Mouse (Mus musculus) heart, embryonic 10.5 days (tissue): Measurements from ENCODE around the gene Sult2b1. TPM values are rescaled to one million over a fixed set of nuclear protein-coding genes. Genes with fewer than 3 reads are reported as not detected.
A peak's percentile ranks its signal among the peaks of the same experiment; 100 is the strongest.

Experiments used
- DNase-seq: peaks from one replicate; pipeline ENCODE4 v3.0.0-alpha.2; 2017; ENCODE audit warnings: low spot score
- H3K27ac ChIP-seq: fragments of 300-500 bp; sonication (generic); 2 replicates; pipeline ENCODE4 v1.5.1; 2016; ENCODE audit warnings: mild to moderate bottlenecking
- H3K27me3 ChIP-seq: fragments of 300-500 bp; sonication (generic); 2 replicates; pipeline ENCODE4 v1.6.1; 2016; ENCODE audit warnings: mild to moderate bottlenecking; ENCODE audit not compliant: poor library complexity, insufficient read depth, severe bottlenecking
- H3K36me3 ChIP-seq: fragments of 300-500 bp; sonication (generic); 2 replicates; pipeline ENCODE4 v1.6.1; 2016; ENCODE audit warnings: mild to moderate bottlenecking, moderate library complexity
- H3K4me1 ChIP-seq: fragments of 300-500 bp; sonication (generic); 2 replicates; pipeline ENCODE4 v1.6.1; 2016; ENCODE audit warnings: mild to moderate bottlenecking
- H3K4me3 ChIP-seq: fragments of 300-500 bp; sonication (generic); 2 replicates; pipeline ENCODE4 v1.5.1; 2016; ENCODE audit warnings: mild to moderate bottlenecking, moderate library complexity
- H3K9me3 ChIP-seq: fragments of 300-500 bp; sonication (generic); 2 replicates; pipeline ENCODE4 v1.6.1; 2016; ENCODE audit warnings: mild to moderate bottlenecking, moderate library complexity
- WGBS: fragments of 180-500 bp; shearing (Covaris S2); methylation state at CpG from one replicate; pipeline ENCODE4 v1.1.7; 2016; 5-methylcytosine and 5-hydroxymethylcytosine counted together
- polyA plus RNA-seq: library from polyadenylated mRNA; unstranded; fragments of >200 nt; fragmentation: Nextera tagmentation; extraction: Ambion mirVana; gene quantifications from 2 replicates; pipeline ENCODE4 v1.2.1, GENCODE M21; 2016

Sult2b1 gene
- polyA plus RNA-seq, 1 experiment from 2014 or later: 0.79 TPM

- Histone ChIP-seq H3K4me3 (peak overlapping the region; percentile 68), H3K27me3 (peaks cover 85% of the 10 kb centered on the region), H3K36me3 (peaks cover 22% of the 10 kb centered on the region; the same call in 1 of the 2 replicates), H3K27ac (peak overlapping the region; percentile 82), H3K4me1 (peaks cover 29% of the 10 kb centered on the region), H3K9me3 (no peaks in the 10 kb centered on the region)
- DNase-seq: no peak
- WGBS: 2% methylated on average over 59 of the region's 60 CpGs
These were observed 13.4 kb upstream of the Sult2b1 start for GRCm38 (mm10) chr7:45797661-45798510.

GRCm38 (mm10) chr7:45796950-45797349, 12.5 kb upstream of the Sult2b1 start:
- H3K27ac ChIP-seq: no peak overlapping the region
- H3K4me1 ChIP-seq: peaks cover 29% of the 10 kb centered on the region
- WGBS: 35% methylated on average over 6 of the region's 6 CpGs
- no peak for DNase-seq
- no peaks in the 10 kb centered on the region for H3K9me3 ChIP-seq
- peaks cover 95% of the 10 kb centered on the region for H3K27me3 ChIP-seq
- H3K4me3 ChIP-seq: 0 out of 2 replicates have a peak overlapping the region, but pooled peaks have one; percentile 68
- H3K36me3 ChIP-seq: peaks cover 30% of the 10 kb centered on the region

GRCm38 (mm10) chr7:45794971-45795370, 10.5 kb upstream of the Sult2b1 start:
- H3K4me3 ChIP-seq: no peak overlapping the region
- DNase-seq: no peak
- H3K4me1 ChIP-seq: peaks cover 17% of the 10 kb centered on the region
- WGBS: 91% methylated on average over 29 of the region's 29 CpGs
- H3K9me3 ChIP-seq: no peaks in the 10 kb centered on the region
- no peak overlapping the region for H3K27ac ChIP-seq
- H3K36me3 ChIP-seq: peaks cover 42% of the 10 kb centered on the region
- peaks cover 90% of the 10 kb centered on the region for H3K27me3 ChIP-seq

GRCm38 (mm10) chr7:45793969-45794585, 9.6 kb upstream of the Sult2b1 start:
- Histone ChIP-seq H3K36me3 (peaks cover 50% of the 10 kb centered on the region), H3K27me3 (peaks cover 81% of the 10 kb centered on the region), H3K4me1 (peaks cover 17% of the 10 kb centered on the region), H3K27ac (no peak overlapping the region), H3K9me3 (no peaks in the 10 kb centered on the region), H3K4me3 (no peak overlapping the region)
- no peak for DNase-seq
- WGBS: 74% methylated on average over 36 of the region's 44 CpGs

- H3K27me3 ChIP-seq: peaks cover 77% of the 10 kb centered on the region
- peaks cover 54% of the 10 kb centered on the region for H3K36me3 ChIP-seq
- H3K27ac ChIP-seq: no peak overlapping the region
- peaks cover 10% of the 10 kb centered on the region for H3K4me1 ChIP-seq
- H3K4me3 ChIP-seq: no peak overlapping the region
- no peaks in the 10 kb centered on the region for H3K9me3 ChIP-seq
- WGBS: 63% methylated on average over 24 of the region's 24 CpGs
- no peak for DNase-seq
These were observed 8.8 kb upstream of the Sult2b1 start for GRCm38 (mm10) chr7:45793240-45793639.

- Histone ChIP-seq H3K27ac (no peak overlapping the region), H3K4me1 (peaks cover 7% of the 10 kb centered on the region), H3K36me3 (peaks cover 58% of the 10 kb centered on the region), H3K4me3 (no peak overlapping the region), H3K27me3 (peaks cover 77% of the 10 kb centered on the region), H3K9me3 (no peaks in the 10 kb centered on the region)
- 58% methylated on average over 17 of the region's 17 CpGs for WGBS
- no peak for DNase-seq
These were observed 7.5 kb upstream of the Sult2b1 start for GRCm38 (mm10) chr7:45791756-45792490.

GRCm38 (mm10) chr7:45790721-45791120, 6.3 kb upstream of the Sult2b1 start:
- no peak for DNase-seq
- no peak overlapping the region for H3K27ac ChIP-seq
- peaks cover 75% of the 10 kb centered on the region for H3K27me3 ChIP-seq
- H3K36me3 ChIP-seq: peaks cover 58% of the 10 kb centered on the region
- H3K9me3 ChIP-seq: no peaks in the 10 kb centered on the region
- H3K4me3 ChIP-seq: no peak overlapping the region
- peaks cover 19% of the 10 kb centered on the region for H3K4me1 ChIP-seq
- WGBS: 65% methylated on average over 6 of the region's 6 CpGs

- H3K27ac ChIP-seq: no peak overlapping the region
- H3K4me1 ChIP-seq: peaks cover 37% of the 10 kb centered on the region
- H3K4me3 ChIP-seq: peak overlapping the region; percentile 70; the same call in 1 of the 2 replicates
- no peaks in the 10 kb centered on the region for H3K9me3 ChIP-seq
- H3K27me3 ChIP-seq: peaks cover 66% of the 10 kb centered on the region
- no peak for DNase-seq
- WGBS: 79% methylated on average over 22 of the region's 22 CpGs
- H3K36me3 ChIP-seq: peaks cover 37% of the 10 kb centered on the region
These were observed 3.2 kb upstream of the Sult2b1 start for GRCm38 (mm10) chr7:45787642-45788041.

- H3K27ac ChIP-seq: peak overlapping the region; percentile 60
These were observed 2.4 kb upstream of the Sult2b1 start for GRCm38 (mm10) chr7:45786661-45787413.

GRCm38 (mm10) chr7:45786136-45786578, 1.7 kb upstream of the Sult2b1 start:
- no peaks in the 10 kb centered on the region for H3K9me3 ChIP-seq
- peaks cover 37% of the 10 kb centered on the region for H3K4me1 ChIP-seq
- peak overlapping the region; percentile 60 for H3K27ac ChIP-seq
- peak overlapping the region; percentile 70 for H3K4me3 ChIP-seq
- H3K27me3 ChIP-seq: peaks cover 63% of the 10 kb centered on the region
- DNase-seq: peak; percentile 88
- 2% methylated on average over 14 of the region's 14 CpGs for WGBS
- H3K36me3 ChIP-seq: peaks cover 24% of the 10 kb centered on the region

More at GRCm38 (mm10) chr7:45786661-45787413, 2.4 kb upstream of the Sult2b1 start:
- H3K27me3 ChIP-seq: peaks cover 66% of the 10 kb centered on the region
- DNase-seq: no peak
- peaks cover 37% of the 10 kb centered on the region for H3K4me1 ChIP-seq
- peak overlapping the region; percentile 70 for H3K4me3 ChIP-seq
- no peaks in the 10 kb centered on the region for H3K9me3 ChIP-seq
- H3K36me3 ChIP-seq: peaks cover 30% of the 10 kb centered on the region
- 8% methylated on average over 17 of the region's 17 CpGs for WGBS

- WGBS: under 1% methylated on average over 41 of the region's 42 CpGs
- no peak for DNase-seq
- Histone ChIP-seq H3K27me3 (peaks cover 61% of the 10 kb centered on the region), H3K9me3 (no peaks in the 10 kb centered on the region), H3K4me1 (peaks cover 37% of the 10 kb centered on the region), H3K4me3 (peak overlapping the region; percentile 70), H3K27ac (peak overlapping the region; percentile 76), H3K36me3 (peaks cover 22% of the 10 kb centered on the region)
These were observed 1.1 kb upstream of the Sult2b1 start for GRCm38 (mm10) chr7:45785388-45786135.
